Mouse (Mus musculus): ENCODE results near the gene Arhgef10l. TPM values are rescaled to one million over a fixed set of nuclear protein-coding genes. Genes with fewer than 3 reads are reported as not detected.

Gene Arhgef10l
- polyA plus RNA-seq, 1 experiment from 2014 or later = 6.3 TPM

DNA sequence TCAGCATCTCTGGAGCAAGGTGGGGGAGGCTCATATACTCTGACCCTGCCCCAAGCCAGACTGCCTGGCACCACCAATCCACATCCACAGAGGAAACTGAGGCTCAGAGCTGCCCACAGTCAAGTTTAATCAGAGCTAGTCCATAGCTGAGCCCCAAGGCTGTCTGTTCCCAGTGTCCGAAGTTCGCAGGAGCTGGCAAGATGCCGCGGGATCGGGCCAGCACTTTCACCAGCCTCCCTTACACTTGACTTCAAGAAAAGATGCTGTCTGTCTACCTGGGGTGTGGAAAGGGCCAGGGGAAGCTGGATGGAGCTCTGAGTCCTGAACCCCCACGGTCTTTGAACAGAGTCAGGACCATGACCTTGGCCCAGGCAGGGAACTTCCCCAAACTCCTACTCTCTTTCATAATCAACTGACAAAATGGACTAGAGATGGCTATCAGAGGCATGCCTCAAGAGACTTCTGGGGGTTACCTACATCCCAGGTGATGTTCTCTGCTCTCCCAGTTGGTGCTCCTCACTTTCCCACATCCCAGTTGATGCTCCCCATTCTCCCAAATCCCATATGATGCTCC is 34.4 kb downstream of the Arhgef10l start:
- Histone ChIP-seq H3K4me3 (ENCODE audit: low read depth, low read length) (no peak overlapping the region), H3K4me2 (ENCODE audit: low read depth, low read length) (no peak overlapping the region), H3K27me3 (ENCODE audit: insufficient read depth, low read length) (no peaks in the 10 kb centered on the region), H3K4me1 (ENCODE audit: insufficient read depth) (peaks cover 11% of the 10 kb centered on the region), H3K9ac (replicated peaks) (no peak overlapping the region), H3K9me3 (ENCODE audit: low read length) (no peaks in the 10 kb centered on the region), H3K36me3 (replicated peaks; ENCODE audit: insufficient read depth, low read length) (no peaks in the 10 kb centered on the region), H3K27ac (ENCODE audit: low read depth) (peak overlapping the region; percentile 55)
- WGBS (ENCODE audit: insufficient replicate concordance) = 58% methylated on average over 6 of the region's 6 CpGs
- ATAC-seq (no peak), DNase-seq (no peak)
- TF ChIP-seq CTCF (IDR thresholded peaks at IDR 0.05; ENCODE audit: low read depth) (no peak), EP300 (IDR thresholded peaks at IDR 0.05; ENCODE audit: low read depth) (no peak)

DNA sequence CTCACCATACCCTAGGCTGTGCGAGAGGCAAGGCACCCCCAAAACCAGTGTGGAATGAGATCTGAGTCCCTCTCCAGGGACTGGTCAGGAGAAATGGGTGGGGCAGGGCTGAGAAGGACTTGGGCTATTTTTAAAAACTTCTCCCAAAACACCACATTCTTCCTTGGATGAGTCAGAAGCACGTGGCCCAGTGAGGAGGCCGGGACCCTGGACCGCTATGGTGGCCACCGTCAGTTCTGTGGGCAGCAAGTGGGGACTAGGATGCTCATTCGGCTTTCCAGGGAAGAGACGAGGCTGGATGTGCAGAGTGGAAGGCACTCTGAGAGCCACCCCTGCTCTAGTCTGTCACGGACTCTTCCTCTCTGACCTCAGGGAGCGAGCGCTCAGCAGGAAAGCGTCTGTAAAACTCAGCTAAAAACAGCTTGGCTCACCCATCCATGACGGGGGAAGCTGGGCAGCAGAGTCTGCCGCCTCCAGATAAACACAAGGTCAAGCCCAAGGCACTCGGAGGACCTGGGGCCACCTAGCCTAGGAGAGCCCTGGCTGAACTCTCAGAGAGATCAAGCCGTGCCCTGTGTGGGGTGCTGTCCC is 35.1 kb downstream of the Arhgef10l start:
- Histone ChIP-seq H3K27me3 (ENCODE audit: insufficient read depth, low read length) (no peaks in the 10 kb centered on the region), H3K27ac (ENCODE audit: low read depth) (peak overlapping the region; percentile 55), H3K9ac (replicated peaks) (no peak overlapping the region), H3K36me3 (replicated peaks; ENCODE audit: insufficient read depth, low read length) (no peaks in the 10 kb centered on the region), H3K9me3 (ENCODE audit: low read length) (no peaks in the 10 kb centered on the region), H3K4me2 (ENCODE audit: low read depth, low read length) (no peak overlapping the region), H3K4me3 (ENCODE audit: low read depth, low read length) (no peak overlapping the region), H3K4me1 (ENCODE audit: insufficient read depth) (peaks cover 14% of the 10 kb centered on the region)
- WGBS (ENCODE audit: insufficient replicate concordance) = 47% methylated on average over 15 of the region's 15 CpGs
- ATAC-seq = peak; percentile 23
- DNase-seq = no peak
- TF ChIP-seq CTCF (IDR thresholded peaks at IDR 0.05; ENCODE audit: low read depth) (no peak), EP300 (IDR thresholded peaks at IDR 0.05; ENCODE audit: low read depth) (no peak)

DNA sequence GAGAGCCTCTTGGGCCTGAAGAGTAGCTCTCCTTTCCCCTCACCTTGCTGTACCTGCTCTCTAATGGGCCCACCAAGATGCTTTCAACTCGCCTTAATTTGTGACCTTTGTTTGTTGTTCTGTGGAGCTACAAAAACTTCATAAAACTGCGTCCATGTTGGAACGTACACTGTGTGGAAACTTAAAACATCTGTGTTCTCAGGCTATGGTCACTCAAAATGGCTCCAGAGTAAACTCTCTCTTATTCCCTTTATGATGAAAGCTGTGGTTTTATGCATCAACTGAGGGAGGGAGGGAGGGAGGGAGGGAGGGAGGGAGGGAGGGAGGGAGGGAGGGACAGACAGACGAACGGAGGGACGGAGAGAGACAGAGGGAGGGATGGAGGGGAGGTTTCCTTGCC is 35.7 kb downstream of the Arhgef10l start:
- no peak for TF ChIP-seq CTCF (IDR thresholded peaks at IDR 0.05; ENCODE audit: low read depth)
- TF ChIP-seq EP300 (IDR thresholded peaks at IDR 0.05; ENCODE audit: low read depth) = no peak
- ATAC-seq (no peak), DNase-seq (no peak)
- Histone ChIP-seq H3K36me3 (replicated peaks; ENCODE audit: insufficient read depth, low read length) (no peaks in the 10 kb centered on the region), H3K9me3 (ENCODE audit: low read length) (no peaks in the 10 kb centered on the region), H3K27me3 (ENCODE audit: insufficient read depth, low read length) (no peaks in the 10 kb centered on the region), H3K9ac (replicated peaks) (no peak overlapping the region), H3K4me2 (ENCODE audit: low read depth, low read length) (no peak overlapping the region), H3K27ac (ENCODE audit: low read depth) (no peak overlapping the region), H3K4me3 (ENCODE audit: low read depth, low read length) (no peak overlapping the region), H3K4me1 (ENCODE audit: insufficient read depth) (peaks cover 21% of the 10 kb centered on the region)
- 67% methylated on average over 6 of the region's 6 CpGs for WGBS (ENCODE audit: insufficient replicate concordance)

DNA sequence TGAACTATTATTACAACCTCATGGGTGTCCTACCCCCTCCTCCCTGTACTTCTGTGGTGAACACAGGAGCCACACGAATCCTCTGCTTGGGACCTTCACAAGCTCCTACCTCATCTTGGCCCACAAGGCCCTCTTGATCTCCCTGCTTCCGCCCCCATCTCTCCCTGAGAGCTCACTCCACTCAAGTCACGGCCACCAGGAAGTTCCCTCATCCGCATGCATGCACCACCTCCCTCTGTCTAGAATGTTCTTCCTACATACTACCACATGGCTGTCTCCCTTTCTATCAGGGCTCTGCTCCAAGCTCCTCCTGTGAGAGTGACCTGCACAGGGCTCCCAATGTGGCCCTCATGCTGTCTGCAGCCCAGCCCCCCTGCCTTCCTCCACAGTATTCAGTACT is 36.8 kb downstream of the Arhgef10l start:
- ATAC-seq = no peak
- Histone ChIP-seq H3K9ac (replicated peaks) (no peak overlapping the region), H3K4me2 (ENCODE audit: low read depth, low read length) (no peak overlapping the region), H3K9me3 (ENCODE audit: low read length) (no peaks in the 10 kb centered on the region), H3K4me3 (ENCODE audit: low read depth, low read length) (no peak overlapping the region), H3K36me3 (replicated peaks; ENCODE audit: insufficient read depth, low read length) (no peaks in the 10 kb centered on the region), H3K27ac (ENCODE audit: low read depth) (no peak overlapping the region), H3K4me1 (ENCODE audit: insufficient read depth) (peaks cover 26% of the 10 kb centered on the region), H3K27me3 (ENCODE audit: insufficient read depth, low read length) (no peaks in the 10 kb centered on the region)
- TF ChIP-seq EP300 (IDR thresholded peaks at IDR 0.05; ENCODE audit: low read depth) (no peak), CTCF (IDR thresholded peaks at IDR 0.05; ENCODE audit: low read depth) (no peak)
- whole genome bisulfite sequencing (ENCODE audit: insufficient replicate concordance) = 62% methylated on average over 4 of the region's 4 CpGs
- no peak for DNase-seq

DNA sequence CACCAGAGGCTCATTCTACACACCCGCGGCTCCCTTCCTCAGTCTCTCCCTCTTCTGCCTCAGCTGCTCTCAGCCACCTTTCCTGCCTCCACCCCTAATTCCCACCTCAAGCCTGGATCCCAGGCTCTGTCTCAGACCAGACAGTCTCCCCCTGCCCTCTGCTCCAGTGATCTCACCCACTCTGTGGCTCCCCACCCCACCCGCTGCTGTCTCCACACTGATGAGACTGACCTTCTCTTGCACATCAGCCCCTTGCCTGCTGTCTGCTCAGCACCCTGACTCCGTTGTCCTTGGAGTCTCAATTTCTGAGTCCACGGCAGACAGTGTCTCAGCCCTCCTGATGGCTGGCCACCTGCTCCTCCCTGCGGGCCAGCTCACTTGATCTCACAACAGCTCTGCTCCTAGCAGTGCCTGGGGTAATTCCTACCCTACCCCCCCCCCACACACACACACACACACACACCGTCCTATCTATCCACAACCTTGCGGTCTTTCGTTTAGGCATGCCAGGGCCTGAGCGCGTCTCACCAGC is 37.3 kb downstream of the Arhgef10l start:
- no peak for TF ChIP-seq CTCF (IDR thresholded peaks at IDR 0.05; ENCODE audit: low read depth)
- no peak for TF ChIP-seq EP300 (IDR thresholded peaks at IDR 0.05; ENCODE audit: low read depth)
- H3K4me1 ChIP-seq (ENCODE audit: insufficient read depth) = peaks cover 26% of the 10 kb centered on the region
- H3K27ac ChIP-seq (ENCODE audit: low read depth) = no peak overlapping the region
- H3K4me3 ChIP-seq (ENCODE audit: low read depth, low read length) = no peak overlapping the region
- H3K9ac ChIP-seq (replicated peaks) = no peak overlapping the region
- no peak overlapping the region for H3K4me2 ChIP-seq (ENCODE audit: low read depth, low read length)
- 77% methylated on average over 11 of the region's 11 CpGs for WGBS (ENCODE audit: insufficient replicate concordance)
- ATAC-seq = no peak
- DNase-seq = no peak
- H3K36me3 ChIP-seq (replicated peaks; ENCODE audit: insufficient read depth, low read length) = no peaks in the 10 kb centered on the region
- H3K9me3 ChIP-seq (ENCODE audit: low read length) = no peaks in the 10 kb centered on the region
- H3K27me3 ChIP-seq (ENCODE audit: insufficient read depth, low read length) = no peaks in the 10 kb centered on the region

DNA sequence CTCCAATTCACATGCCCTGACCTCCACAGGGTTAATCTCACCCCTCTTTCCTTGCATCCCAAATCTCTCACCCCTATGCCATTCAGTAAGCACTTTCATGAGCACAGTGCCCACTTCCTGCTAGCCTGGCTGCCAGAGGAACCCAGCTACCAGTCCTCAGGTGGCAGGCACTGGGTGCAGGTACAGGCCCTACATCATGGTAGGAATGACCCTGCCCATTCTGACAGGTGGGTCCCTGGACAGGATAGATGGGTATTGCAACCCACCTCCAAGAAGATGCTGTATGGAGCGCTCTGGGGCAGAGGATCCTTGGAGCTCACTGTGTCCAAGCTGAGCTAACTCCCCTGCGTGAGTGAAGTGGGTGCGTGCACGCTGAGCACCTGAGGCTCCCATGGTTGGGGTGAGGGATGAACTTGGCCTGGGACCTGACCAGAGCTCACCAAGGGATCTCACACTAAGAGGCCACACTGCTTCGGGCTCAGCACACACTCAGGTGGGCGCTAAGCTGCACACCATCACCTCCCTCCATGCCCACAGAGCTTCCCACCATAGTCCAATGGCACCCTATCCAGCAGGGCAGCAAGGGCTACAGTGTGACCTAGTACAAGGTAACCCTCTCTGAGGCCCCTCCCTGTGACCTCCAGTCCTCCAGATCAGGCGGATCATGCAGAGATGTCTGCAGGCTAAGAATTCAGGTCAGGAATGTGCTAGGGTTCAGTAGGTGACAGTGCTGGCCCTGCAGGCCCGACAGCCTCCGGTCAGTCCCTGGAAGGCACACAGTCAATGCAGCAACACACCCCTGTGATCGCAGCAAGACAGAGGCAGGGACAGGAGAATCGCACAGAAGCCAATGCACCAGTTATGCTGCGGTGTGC is 39.9 kb downstream of the Arhgef10l start:
- no peak overlapping the region; the same call in 1 of the 2 replicates for H3K9ac ChIP-seq (replicated peaks)
- WGBS (ENCODE audit: insufficient replicate concordance) = 76% methylated on average over 12 of the region's 12 CpGs
- no peak overlapping the region for H3K4me3 ChIP-seq (ENCODE audit: low read depth, low read length)
- TF ChIP-seq EP300 (IDR thresholded peaks at IDR 0.05; ENCODE audit: low read depth) (no peak), CTCF (IDR thresholded peaks at IDR 0.05; ENCODE audit: low read depth) (no peak)
- H3K27ac ChIP-seq (ENCODE audit: low read depth) = no peak overlapping the region
- no peaks in the 10 kb centered on the region for H3K9me3 ChIP-seq (ENCODE audit: low read length)
- H3K4me2 ChIP-seq (ENCODE audit: low read depth, low read length) = no peak overlapping the region
- H3K36me3 ChIP-seq (replicated peaks; ENCODE audit: insufficient read depth, low read length) = no peaks in the 10 kb centered on the region
- ATAC-seq (peak; percentile 14; the same call in 1 of the 2 replicates), DNase-seq (no peak)
- H3K27me3 ChIP-seq (ENCODE audit: insufficient read depth, low read length) = no peaks in the 10 kb centered on the region
- H3K4me1 ChIP-seq (ENCODE audit: insufficient read depth) = peaks cover 19% of the 10 kb centered on the region

Measured in liver, postnatal 0 days (tissue).